Mouse (Mus musculus): Measurements from ENCODE around the gene Exoc8. TPM values are rescaled to one million over a fixed set of nuclear protein-coding genes. Genes with fewer than 3 reads are reported as not detected.

Exoc8 gene
- polyA plus RNA-seq, 1 experiment from 2014 or later, result 14.6 TPM

Other genes starting within 250 kb of the Exoc8 start
- 32.0 and 32.1 TPM in 2 replicates for gene 2310022B05Rik, start 234.3 kb downstream of the Exoc8 start, polyA plus RNA-seq (2016; fragmentation: Nextera tagmentation; extraction: Ambion mirVana)
- 52.8 and 54.1 TPM in 2 replicates for gene Ttc13, start 175.7 kb downstream of the Exoc8 start, polyA plus RNA-seq (2016; fragmentation: Nextera tagmentation; extraction: Ambion mirVana)
- 33.2 and 35.6 TPM in 2 replicates for gene Arv1, start 175.6 kb downstream of the Exoc8 start, polyA plus RNA-seq (2016; fragmentation: Nextera tagmentation; extraction: Ambion mirVana)
- gene Fam89a, start 145.9 kb downstream of the Exoc8 start, polyA plus RNA-seq (2016; fragmentation: Nextera tagmentation; extraction: Ambion mirVana), result 6.7 and 8.0 TPM in 2 replicates
- 1.00 and 1.5 TPM in 2 replicates for gene Trim67, start 104.6 kb downstream of the Exoc8 start, polyA plus RNA-seq (2016; fragmentation: Nextera tagmentation; extraction: Ambion mirVana)
- 110 and 111 TPM in 2 replicates for gene Gnpat, start 34.7 kb downstream of the Exoc8 start, polyA plus RNA-seq (2016; fragmentation: Nextera tagmentation; extraction: Ambion mirVana)
- gene 2810004N23Rik, start 34.6 kb downstream of the Exoc8 start, polyA plus RNA-seq (2016; fragmentation: Nextera tagmentation; extraction: Ambion mirVana), result 53.5 and 59.4 TPM in 2 replicates
- 12.7 and 13.3 TPM in 2 replicates for gene Sprtn, start 181 bp upstream of the Exoc8 start, polyA plus RNA-seq (2016; fragmentation: Nextera tagmentation; extraction: Ambion mirVana)
- 15.5 and 15.6 TPM in 2 replicates for gene Egln1, start 51.6 kb upstream of the Exoc8 start, polyA plus RNA-seq (2016; fragmentation: Nextera tagmentation; extraction: Ambion mirVana)
- gene Tsnax, start 115.3 kb upstream of the Exoc8 start, polyA plus RNA-seq (2016; fragmentation: Nextera tagmentation; extraction: Ambion mirVana), result 138 and 140 TPM in 2 replicates
- gene Disc1, start 156.5 kb upstream of the Exoc8 start, polyA plus RNA-seq (2016; fragmentation: Nextera tagmentation; extraction: Ambion mirVana), result 2.9 and 3.1 TPM in 2 replicates